Mouse (Mus musculus): ENCODE data around the gene Mal.
A peak's percentile ranks its signal among the peaks of the same experiment; 100 is the strongest.
"Not testable (repeated sequence)": the region's sequence is repeated elsewhere in the genome, so short reads cannot be mapped to it uniquely, and the experiment has no call there.

Gene Mal

GRCm38 (mm10) chr2:127622065-127622464 lies 34.4 kb downstream of the Mal start:
- DNase-seq: no peak

GRCm38 (mm10) chr2:127619311-127619710 lies 37.2 kb downstream of the Mal start:
- DNase-seq: no peak

GRCm38 (mm10) chr2:127612288-127612687 lies 44.2 kb downstream of the Mal start:
- DNase-seq: no peak

GRCm38 (mm10) chr2:127611386-127611785 lies 45.1 kb downstream of the Mal start:
- DNase-seq: no peak

- DNase-seq: no peak
Measured at GRCm38 (mm10) chr2:127608986-127609385, 47.5 kb downstream of the Mal start.

GRCm38 (mm10) chr2:127608234-127608633 lies 48.3 kb downstream of the Mal start:
- DNase-seq: peak; percentile 53

- no peak for DNase-seq
Measured at GRCm38 (mm10) chr2:127605203-127605602, 51.3 kb downstream of the Mal start.

GRCm38 (mm10) chr2:127603383-127603782 lies 53.1 kb downstream of the Mal start:
- not testable (repeated sequence) for DNase-seq

GRCm38 (mm10) chr2:127590840-127591239 lies 65.7 kb downstream of the Mal start:
- peak; percentile 16 for DNase-seq

- DNase-seq: no peak
Measured at GRCm38 (mm10) chr2:127590204-127590603, 66.3 kb downstream of the Mal start.

- DNase-seq: no peak
Measured at GRCm38 (mm10) chr2:127588897-127589296, 67.6 kb downstream of the Mal start.

- DNase-seq: no peak
Measured at GRCm38 (mm10) chr2:127587514-127587844, 69.0 kb downstream of the Mal start.

- DNase-seq: peak; percentile 90
Measured at GRCm38 (mm10) chr2:127586694-127587513, 69.6 kb downstream of the Mal start, which contains the start of the genes Zfp661 and Mrps5. Gene Zfp661 (minus strand): TSS chr2:127587094. Gene Mrps5 (plus strand): TSS chr2:127587222.

- DNase-seq: peak; percentile 94
Measured at GRCm38 (mm10) chr2:127584436-127584858, 72.0 kb downstream of the Mal start.
